Mouse (Mus musculus) ES-E14 (cell line): ENCODE results near the gene Tmem158.

Experiments
- CHD2 ChIP-seq: IDR thresholded peaks from 2 replicates; pipeline ENCODE4 v1.6.1; 2014; ENCODE audit warnings: mild to moderate bottlenecking, low read depth, low read length, inconsistent platforms
- HCFC1 ChIP-seq: IDR thresholded peaks from 2 replicates; pipeline ENCODE4 v1.6.1; 2012; ENCODE audit warnings: low read length, inconsistent platforms, borderline replicate concordance; ENCODE audit not compliant: insufficient read depth
- MAFK ChIP-seq: IDR thresholded peaks from 2 replicates; pipeline ENCODE4 v1.6.1; 2014; ENCODE audit warnings: mild to moderate bottlenecking, low read depth, low read length, inconsistent platforms; ENCODE audit not compliant: insufficient read depth

DNA sequence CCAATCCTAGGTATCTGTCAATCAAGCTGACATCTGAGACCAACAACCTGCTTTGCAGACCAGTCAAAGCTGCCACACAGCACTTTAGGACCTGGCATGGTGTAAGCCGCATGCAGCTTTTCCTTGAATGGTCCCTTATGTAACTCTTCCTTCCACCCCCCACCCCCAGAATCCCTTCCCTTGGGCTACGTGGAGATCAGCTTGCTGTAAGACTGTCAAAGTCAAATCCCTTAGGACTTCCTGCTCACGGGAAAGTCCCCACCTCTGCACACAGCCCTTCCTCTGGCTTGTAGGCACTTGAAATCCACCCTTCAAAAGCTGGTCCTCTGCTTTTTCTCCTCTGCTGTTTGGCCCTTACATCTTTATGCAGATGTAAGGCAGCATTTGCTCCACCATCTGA lies 24.9 kb downstream of the Tmem158 start:
- no peak for TF ChIP-seq MAFK
- no peak for TF ChIP-seq HCFC1
- TF ChIP-seq CHD2: no peak
